Mouse (Mus musculus) heart, adult 2 months (tissue): ENCODE measurements at regions not wholly inside any gene's neighbourhood (a gene's known extent, or its start where the extent isn't known, plus 50 kb on each side); places are given as distances from the start of the nearest gene placed in this dataset.

Source experiments
- CTCF ChIP-seq: fragments of 200-600 bp; IDR thresholded peaks from 2 replicates; pipeline ENCODE4 v1.8.1; 2022; ENCODE audit warnings: antibody characterized with exemption, mild to moderate bottlenecking, moderate library complexity
- EP300 ChIP-seq: fragments of 200-500 bp; IDR thresholded peaks from 2 replicates; pipeline ENCODE4 v1.6.1; 2011; ENCODE audit warnings: low read depth, low read length, control low read depth; ENCODE audit not compliant: insufficient read depth
- POLR2A ChIP-seq: fragments of 200-500 bp; IDR thresholded peaks from 2 replicates; pipeline ENCODE4 v1.6.1; 2011; ENCODE audit warnings: mild to moderate bottlenecking, low read depth, low read length, control low read depth; ENCODE audit not compliant: insufficient read depth

GRCm38 (mm10) chr6:84310635-84311241 lies 283.0 kb downstream of the Cyp26b1 start:
- no peak for TF ChIP-seq EP300
- TF ChIP-seq POLR2A, result no peak
- no peak for TF ChIP-seq CTCF
